Mouse (Mus musculus) mouse embryonic stem cell (cell line): ENCODE measurements around the gene Gpbar1.
"Not testable (repeated sequence)": the region's sequence is repeated elsewhere in the genome, so short reads cannot be mapped to it uniquely, and the experiment has no call there.

ENCODE experiments used
- in situ Hi-C, 2 experiments: fragments of 300-500 bp; cut with MboI; formaldehyde crosslinking; loops; 1 replicate in 1 of 2; 3 replicates in 1 of 2; pipeline ENCODE4 v1.14.3; 2019 to 2020; ENCODE audit warnings: low sequenced_read_pairs in 2 of 2, low pct_unique_long_range_greater_than_20kb in 1 of 2, mixed read lengths in 1 of 2; ENCODE audit not compliant: unreplicated experiment in 1 of 2

Gene Gpbar1

DNA sequence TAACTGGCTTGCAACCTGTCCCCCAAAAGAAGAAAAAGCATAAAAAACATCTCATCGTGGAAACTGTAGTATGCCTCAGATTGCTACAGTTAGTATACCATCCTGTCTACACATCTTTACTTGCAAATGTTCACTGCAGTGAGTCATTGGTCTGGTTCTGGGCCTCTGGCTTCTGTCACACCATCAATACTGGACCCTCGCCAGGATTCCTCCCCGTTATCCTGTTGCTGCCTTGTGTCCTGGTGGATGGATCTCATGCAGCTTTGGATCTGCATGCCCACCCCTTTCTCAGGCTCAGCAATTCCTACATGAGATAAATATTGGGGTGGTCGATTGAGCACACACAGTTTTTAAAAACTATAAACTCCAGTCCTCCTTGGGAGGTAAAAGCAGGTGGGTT lies 6.7 kb upstream of the Gpbar1 start:
- in situ Hi-C loops, result no loop called here

DNA sequence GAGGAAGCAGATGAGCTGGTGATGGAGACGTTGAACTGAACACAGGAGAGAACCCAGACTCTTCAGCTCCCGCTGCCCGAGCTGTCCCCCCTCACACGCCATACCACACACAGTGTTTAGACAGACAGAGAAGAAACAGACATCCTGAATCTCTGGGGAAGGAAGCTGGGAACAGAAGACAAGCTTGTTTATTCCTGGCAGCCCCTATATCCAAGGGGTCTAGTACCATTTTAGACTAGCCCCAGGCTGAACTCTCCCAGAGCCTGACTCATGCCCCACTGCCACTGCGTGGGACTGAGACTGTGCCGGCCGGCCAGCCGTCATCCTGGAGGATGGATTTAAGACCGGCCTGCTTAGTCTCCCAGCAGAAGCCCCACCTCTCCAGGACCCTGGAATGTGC lies 3.3 kb upstream of the Gpbar1 start:
- in situ Hi-C loops, result no loop called here

DNA sequence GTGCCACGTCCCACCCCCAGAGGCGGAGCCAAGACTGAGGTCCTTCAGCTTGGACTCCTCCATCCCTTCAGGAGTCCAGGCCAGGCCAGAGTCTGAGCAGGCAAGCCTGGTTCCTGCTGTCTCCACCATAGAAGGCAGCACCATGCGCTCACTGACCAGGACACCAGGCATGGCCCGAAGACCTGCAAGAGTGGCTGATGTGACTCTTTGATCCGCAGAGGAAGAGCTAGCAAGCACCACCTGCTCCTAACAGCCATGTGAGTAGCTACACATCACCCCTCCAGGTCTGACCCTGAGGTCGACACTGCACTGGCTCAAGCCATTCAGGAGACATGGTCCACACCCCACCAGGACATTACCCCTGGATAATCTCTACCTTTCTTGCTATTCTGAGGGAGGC lies 1.3 kb upstream of the Gpbar1 start:
- in situ Hi-C loops, result no loop called here

DNA sequence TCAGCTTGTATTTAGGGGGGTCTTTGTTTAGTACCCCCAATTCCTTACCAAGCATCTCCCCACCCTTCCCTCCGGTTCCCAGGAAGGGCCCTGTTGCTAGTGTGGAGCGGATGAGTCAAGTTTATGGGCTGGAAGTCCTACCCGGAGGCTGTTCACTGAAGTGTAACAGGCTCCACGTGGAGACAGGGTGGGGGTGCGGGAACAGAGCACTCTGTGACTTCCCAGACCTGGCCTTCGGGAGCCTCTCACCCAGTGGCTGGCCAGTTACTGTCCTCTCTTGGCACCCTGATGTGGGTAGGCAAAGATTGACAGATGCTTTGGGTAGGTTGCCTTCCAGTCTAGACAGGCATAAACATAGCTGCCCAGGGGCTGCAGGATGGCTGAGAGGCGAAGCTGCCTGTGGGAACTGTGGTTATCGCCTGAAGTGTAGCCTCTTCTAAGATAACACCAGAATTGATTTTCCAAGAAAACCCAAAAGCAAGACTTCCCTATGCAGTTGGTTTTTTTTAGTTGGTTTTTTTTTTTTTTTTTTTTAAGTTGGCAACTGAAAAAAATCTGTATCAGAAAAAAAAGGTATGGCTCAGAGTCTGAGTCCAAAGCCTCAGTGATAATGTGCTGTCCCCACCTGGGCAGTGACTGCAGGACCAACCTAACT lies 340 bp upstream of the Gpbar1 start:
- in situ Hi-C loops, result no loop called here

DNA sequence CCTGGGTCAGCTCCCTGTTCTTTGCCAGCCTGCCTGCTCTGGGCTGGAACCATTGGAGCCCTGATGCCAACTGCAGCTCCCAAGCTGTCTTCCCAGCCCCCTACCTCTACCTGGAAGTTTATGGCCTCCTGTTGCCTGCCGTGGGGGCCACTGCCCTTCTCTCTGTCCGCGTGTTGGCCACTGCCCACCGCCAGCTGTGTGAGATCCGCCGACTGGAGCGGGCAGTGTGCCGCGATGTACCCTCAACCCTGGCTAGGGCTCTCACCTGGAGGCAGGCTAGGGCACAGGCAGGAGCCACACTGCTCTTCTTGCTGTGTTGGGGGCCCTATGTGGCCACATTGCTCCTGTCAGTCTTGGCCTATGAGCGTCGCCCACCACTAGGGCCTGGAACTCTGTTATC lies 638 bp downstream of the Gpbar1 start:
- in situ Hi-C loops, result no loop called here

DNA sequence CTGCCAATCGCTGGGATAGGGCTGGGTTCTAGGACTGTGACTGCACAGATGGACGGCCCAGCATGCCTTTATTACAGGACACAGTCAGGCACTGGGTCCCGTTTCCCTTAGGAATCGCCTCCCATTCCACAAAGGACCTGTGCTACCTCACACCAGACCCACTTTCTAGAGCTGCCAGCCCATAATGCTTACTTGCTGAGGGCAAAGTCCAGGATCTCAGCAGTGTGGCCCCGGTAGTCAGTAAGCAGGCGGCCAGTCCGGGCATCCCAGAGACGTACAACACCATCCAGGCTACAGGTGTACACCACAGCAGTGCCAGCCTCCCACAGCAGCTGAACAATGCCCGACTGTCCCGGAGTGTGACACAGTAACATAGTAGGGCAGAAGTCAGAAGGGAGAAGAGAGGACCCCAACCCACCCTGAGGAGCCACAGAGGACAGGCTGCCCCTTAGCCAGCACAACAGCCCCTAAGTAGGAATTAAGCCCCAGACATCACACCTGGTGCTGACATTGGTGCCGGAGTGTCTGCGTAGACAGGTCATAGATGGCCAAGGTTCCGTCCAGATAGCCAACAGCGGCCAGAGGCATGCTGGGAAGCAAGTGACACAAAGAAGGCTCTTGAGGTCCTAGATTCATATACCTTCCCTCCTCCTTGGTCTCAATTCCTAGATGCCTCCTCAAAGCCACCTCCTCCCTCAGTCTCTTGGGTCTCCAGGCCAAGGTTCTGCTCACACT lies 2.4 kb downstream of the Gpbar1 start:
- in situ Hi-C loops, result no loop called here

DNA sequence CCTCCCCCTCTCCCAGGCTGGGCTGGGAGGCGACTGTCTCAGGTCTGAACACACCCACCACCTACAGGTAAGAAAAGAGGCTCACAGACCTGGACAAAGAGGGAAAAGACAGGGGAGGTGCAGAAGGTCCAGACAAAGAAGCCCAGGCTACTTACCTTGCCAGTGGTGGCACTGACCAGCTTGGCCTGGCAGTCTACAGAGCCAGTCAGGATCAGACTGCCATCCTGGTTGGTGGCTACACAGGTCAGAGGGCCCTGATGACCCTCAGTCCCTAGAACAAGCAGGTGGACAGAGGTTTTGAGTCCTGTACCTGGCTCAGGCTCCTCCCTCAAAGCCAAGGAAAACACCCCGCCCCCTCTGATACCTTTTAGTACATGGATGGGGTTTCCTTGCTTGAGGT lies 3.0 kb downstream of the Gpbar1 start:
- in situ Hi-C loops, result no loop called here

DNA sequence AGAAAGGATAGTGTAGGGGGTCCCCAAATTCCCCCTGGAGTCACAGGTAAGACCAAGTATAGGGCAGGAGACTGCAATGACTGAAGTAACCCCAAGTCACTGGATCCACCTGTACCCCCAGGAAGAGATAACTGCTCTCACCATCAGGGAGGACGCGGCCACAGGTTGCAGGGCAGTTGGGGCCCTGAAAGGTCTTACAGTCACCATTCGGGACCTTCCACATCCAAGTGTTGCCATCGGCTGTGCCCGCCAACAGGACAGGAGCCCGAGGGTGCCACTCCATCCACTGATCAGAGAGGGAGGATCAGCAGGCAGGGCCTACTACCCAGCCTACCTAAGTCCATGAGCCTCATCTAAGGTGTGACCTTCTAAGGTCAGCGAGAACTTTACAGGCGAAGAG lies 3.5 kb downstream of the Gpbar1 start:
- in situ Hi-C loops, result no loop called here

DNA sequence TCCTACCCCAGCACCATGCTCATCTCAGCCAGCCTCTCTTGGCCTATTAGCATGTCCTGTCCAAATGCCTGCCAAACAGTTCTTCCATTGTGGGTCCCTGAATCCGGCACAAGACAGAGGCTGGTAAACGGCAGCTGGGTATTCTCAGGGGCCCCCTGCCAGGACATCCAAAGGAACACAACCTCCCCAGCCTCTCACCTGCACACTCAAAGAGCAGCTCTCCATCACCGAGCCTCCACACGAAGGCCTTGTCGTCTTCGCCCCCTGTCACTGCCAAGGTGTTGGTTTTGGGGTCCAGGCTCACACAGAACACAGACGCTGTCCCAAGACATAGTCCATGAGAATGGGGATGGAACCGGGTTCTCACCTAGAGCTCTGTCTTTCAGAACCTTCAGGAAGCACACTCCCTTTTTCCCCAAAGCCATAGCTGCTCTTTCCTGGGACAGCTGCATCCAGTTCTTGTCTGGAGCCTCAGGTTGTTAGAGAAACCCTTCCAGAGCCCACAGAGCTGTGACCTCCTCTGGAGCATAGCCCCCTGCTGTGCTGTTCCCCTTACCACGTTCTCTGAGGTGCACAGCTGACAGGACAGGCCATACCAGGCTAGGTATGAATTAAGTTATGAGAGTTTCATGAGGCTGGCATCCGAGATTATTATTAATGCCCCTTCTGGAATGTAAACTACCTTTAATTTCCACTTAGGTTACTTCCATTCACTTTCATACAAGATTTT lies 4.7 kb downstream of the Gpbar1 start:
- in situ Hi-C loops, result no loop called here

DNA sequence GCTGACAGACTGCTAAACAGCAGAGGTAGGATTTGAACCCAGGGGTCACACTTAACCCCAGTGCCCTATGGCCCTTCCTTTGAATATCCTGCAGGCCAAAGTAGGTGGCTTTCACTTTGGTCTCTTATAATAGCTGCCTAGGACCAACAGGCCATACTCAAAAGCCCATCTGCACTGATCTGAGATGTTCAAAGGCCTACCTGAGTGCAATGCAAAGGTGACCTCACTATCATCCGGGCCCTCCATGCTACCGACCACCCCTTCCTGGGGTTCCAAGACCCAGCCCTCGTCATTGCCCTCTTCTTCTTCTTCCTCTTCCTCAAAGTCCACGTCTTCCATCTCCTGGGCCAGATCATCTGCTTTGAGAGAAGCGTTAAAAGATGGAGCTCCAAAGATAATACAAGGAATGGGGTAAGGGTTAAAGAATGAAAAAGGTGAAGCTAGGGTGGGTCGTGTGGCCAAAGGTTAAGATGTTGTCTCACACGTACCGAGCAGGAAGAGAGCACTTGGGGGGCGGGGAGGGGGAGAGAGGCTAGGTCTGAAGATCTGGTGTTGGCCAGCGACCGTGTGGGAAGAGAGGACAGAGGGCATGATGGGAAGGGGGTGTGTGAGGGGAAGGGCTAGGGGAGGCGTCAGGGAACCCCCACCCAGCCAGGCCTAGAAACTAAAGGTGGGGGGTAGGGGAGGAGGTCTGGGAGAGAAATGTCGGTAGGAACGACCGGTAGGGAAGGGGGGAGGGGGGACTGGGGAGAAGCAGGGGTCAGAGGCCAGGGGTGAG lies 5.5 kb downstream of the Gpbar1 start:
- in situ Hi-C loops, result no loop called here

DNA sequence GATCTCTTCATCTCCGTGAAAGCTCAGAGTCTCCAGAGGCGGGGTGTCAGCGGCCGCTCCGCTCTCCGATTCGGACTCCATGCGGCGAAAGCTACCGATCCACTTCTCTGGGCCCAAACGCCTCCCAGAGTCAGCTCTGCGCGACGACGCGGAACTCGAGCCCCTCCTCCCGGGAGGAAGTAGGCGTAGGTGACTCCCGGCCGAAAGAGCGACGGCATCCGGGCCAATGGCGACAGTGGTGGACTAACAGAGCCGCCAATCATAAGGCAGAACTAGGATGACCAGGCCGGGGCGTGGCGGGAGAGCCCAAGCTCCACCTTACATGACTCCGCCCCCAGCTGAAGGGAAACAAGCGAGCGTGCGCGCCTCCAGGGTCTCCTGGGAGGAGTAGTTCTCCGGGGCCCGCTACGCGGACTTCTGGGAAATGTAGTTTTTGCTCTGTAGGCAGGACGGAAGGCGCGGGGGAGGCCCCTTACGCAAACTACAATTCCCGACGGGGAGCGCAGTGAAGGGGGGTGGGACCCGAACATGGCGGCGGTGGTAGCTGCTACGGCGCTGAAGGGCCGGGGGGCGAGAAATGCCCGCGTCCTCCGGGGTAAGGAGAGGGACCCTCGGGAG lies 6.3 kb downstream of the Gpbar1 start, which contains the start of the genes Aamp and Pnkd:
Aamp (minus strand) TSS at position 196 of the 618 bp plus-strand sequence.
Pnkd (plus strand) TSS at position 388 of the 618 bp plus-strand sequence.
- in situ Hi-C loops, result no loop called here

DNA sequence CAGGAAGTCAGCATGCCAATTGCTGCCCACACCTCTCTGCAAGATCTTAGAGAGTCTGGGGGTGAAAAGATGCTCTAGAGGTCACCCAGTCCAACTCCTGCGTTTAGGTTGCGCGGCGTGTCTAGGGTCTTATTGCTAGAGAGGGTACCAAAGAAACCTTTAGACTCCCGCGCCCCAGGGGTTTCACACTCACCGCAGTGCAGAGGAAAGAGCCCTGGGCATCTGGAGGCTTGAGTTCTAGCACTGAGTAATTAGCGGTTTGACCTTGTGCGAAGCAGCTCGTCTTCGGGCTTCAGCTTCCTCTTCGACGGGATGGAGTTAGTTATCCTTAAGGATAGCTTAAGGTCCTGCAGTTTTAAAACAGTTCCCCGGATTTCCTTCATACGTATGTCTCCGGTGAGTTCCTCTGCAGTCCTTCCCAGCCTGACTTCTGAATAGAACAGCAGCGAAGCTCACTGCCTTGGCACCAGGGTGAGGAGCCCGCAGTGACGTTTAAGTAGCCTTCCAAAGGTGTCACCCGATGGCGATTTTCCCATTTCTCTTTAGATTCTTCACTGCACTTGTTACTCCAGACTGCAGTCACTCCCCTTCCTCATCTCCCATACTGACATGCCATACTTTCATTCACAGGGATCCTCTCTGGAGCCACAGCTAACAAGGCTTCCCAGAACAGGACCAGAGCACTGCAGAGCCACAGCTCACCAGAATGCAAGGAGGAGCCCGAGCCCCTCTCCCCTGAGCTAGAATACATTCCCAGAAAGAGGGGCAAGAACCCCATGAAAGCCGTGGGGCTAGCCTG lies 7.1 kb downstream of the Gpbar1 start:
- in situ Hi-C loops, result no loop called here

DNA sequence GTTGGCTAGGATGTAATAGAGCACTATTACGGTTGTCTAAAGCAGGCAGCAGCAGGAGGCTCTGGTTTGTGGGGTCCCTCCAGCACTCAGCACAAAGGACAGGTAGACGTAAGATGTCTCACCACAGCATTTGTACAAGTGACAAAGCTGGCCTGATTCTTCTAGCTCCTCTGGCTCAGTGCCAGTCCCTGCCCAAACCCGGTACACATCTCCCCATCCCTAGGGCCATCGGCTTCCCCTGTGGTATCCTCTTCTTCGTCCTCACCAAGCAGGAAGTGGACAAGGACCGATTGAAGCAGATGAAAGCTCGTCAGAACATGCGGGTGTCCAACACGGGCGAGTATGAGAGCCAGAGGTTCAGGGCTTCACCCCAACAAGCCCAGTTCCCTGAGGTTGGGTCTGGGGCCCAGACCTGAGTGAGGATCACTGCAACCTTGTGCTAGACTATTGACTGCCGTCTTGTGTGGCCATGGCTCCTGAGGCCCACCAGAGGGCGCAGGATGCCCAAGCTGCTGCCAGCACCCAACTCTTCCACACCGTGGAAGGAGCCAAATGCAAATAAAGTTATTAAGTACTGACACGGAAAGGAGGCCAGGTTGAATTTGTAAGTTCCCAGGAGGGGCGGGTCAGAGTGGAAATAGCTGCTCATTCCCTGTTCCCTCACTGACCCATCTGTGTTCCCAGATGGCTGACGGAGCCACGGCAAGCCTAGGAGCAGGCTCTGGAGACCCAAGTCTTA lies 8.7 kb downstream of the Gpbar1 start:
- in situ Hi-C loops, result not testable (repeated sequence)

DNA sequence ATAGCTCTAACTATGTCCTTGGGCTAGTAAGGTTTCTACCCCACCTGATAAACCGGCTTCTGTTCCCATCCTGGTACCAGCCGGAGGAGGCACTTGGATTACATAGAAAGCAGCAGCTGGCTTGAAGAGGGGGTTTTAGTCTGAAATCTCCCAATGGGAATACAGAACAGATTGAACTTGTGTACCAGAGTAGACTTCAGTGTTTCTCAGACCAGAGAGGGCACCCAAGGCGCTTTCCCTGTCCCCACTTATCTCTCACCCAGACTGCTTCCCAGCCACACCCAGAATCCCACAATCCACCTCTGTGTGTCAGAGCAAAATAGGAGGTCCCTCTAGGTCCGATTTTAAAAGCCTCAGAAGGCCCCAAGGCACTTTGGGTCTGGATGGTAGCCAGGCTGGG lies 10.0 kb downstream of the Gpbar1 start:
- in situ Hi-C loops, result no loop called here

DNA sequence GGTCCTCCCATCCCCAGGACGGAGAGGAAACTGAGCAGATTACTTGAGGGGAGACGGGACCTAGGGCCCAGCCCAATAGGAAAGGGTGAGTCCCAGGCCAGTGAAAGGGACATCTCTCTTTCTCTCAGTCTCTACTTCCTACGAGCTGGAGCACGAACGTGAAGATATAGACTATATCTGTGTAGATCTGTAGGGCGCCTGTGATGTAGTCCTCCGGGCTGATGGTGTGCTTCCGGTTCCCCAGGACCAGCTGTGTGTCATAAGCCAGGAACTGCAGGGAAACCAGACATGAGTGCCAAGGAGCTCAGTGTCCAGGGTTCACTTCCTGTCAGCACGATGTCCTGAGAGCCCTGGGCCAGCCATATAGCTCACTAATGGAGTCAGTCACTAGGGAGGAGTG lies 10.9 kb downstream of the Gpbar1 start:
- in situ Hi-C loops, result no loop called here

DNA sequence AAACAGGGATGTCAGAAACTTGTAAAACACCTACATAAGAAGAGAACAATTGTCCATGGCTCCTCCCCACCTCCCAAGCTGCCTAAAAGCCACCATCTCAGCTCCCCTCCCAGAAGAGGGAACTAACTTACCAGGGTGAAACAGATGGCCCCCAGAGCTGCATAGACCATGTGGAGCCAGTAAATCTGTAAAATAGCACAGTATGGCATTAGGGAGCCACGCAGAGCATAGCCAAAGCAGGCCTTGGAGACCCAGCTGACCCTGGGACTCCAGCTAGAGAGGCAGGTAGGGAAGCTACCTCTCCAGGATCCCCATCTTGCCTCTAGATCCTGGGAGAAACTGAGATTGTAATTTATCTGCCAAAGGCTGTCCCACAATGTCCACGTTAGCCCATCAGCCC lies 11.4 kb downstream of the Gpbar1 start:
- in situ Hi-C loops, result no loop called here

DNA sequence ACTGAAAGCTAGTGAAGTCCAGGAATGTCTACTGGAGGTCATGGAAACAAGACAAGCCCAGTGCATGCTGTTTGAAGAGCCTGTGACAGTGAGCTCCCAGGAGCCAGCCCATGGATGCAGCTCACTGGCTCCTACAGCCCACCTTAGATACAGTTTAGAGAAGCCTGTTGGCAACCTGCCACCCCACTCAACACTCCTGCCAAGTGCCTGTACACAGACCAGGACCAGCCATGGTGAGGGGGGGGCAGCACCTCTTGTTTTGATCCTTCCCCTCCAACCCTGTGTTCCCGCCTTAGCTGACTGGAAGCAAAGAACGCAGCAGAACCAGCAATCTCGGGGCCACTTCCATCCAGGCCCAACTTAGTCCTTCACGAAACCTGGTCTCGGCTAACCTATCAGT lies 11.8 kb downstream of the Gpbar1 start:
- in situ Hi-C loops, result no loop called here
